8 mouse cellular contexts compared by ENCODE assay signal in genomic region chr3:51339734-51340551, GRCm38 (mm10). TPM values are rescaled to one million over a fixed set of nuclear protein-coding genes. Genes with fewer than 3 reads are reported as not detected.
A peak's percentile ranks its signal among the peaks of the same experiment; 100 is the strongest.
DNase-seq lines count a peak whose midpoint lies in the region; ATAC-seq and TF ChIP-seq lines count a peak whose summit lies in the region.

No protein-coding gene starts in this region.

- ATAC-seq in frontal cortex, adult (ENCODE audit: low TSS enrichment) = peak; percentile 41
- peak; percentile 54 for ATAC-seq in forebrain, embryonic 12.5 days (ENCODE audit: low FRiP score)
- ATAC-seq in hindbrain, postnatal 0 days = peak; percentile 60
- ATAC-seq in limb, embryonic 12.5 days (ENCODE audit: insufficient number of reproducible peaks, insufficient read depth, low FRiP score, low TSS enrichment, low read depth) = peak; percentile 22; the same call in 1 of the 2 replicates
- peak; percentile 52 for ATAC-seq in midbrain, embryonic 11.5 days (ENCODE audit: low FRiP score)
- ATAC-seq in stomach, embryonic 14.5 days (ENCODE audit: insufficient number of reproducible peaks, insufficient read depth, low FRiP score, low read depth) = peak; percentile 56

- no peak for TF ChIP-seq CTCF in hindbrain, postnatal 0 days (IDR thresholded peaks at IDR 0.05; ENCODE audit: low read depth)

- peak overlapping the region; percentile 98 for H3K9ac ChIP-seq in forebrain, embryonic 12.5 days
- peak overlapping the region; percentile 81 for H3K9ac ChIP-seq in hindbrain, postnatal 0 days (replicated peaks; ENCODE audit: low read length)
- H3K9ac ChIP-seq in limb, embryonic 12.5 days (replicated peaks) = peak overlapping the region; percentile 90
- peak overlapping the region; percentile 97 for H3K9ac ChIP-seq in midbrain, embryonic 11.5 days (ENCODE audit: low read length)
- peak overlapping the region; percentile 86 for H3K9ac ChIP-seq in stomach, embryonic 14.5 days (replicated peaks; ENCODE audit: low read depth, low read length)

- H3K4me1 ChIP-seq in forebrain, embryonic 12.5 days = peaks cover 7% of the 10 kb centered on the region
- 0 out of 2 replicates have a peak, but pooled peaks cover 3% of the 10 kb centered on the region for H3K4me1 ChIP-seq in hindbrain, postnatal 0 days (ENCODE audit: insufficient read depth, low read length)
- peaks cover 3% of the 10 kb centered on the region for H3K4me1 ChIP-seq in limb, embryonic 12.5 days (replicated peaks)
- H3K4me1 ChIP-seq in midbrain, embryonic 11.5 days (ENCODE audit: control insufficient read depth, insufficient read depth, low read length) = peaks cover 15% of the 10 kb centered on the region
- no peaks in the 10 kb centered on the region for H3K4me1 ChIP-seq in stomach, embryonic 14.5 days (ENCODE audit: control insufficient read depth, insufficient read depth, low read length)

- DNase-seq in frontal cortex, postnatal 25 days (ENCODE audit: low spot score in 2 of 2) = no peak
- DNase-seq in adrenal gland, postnatal 36 days = peak; percentile 58 to 71
- peak; percentile 52 for DNase-seq in hindbrain, postnatal 0 days (ENCODE audit: low spot score)
- DNase-seq in midbrain, embryonic 11.5 days (ENCODE audit: low spot score, missing footprints) = peak; percentile 95

- peak overlapping the region; percentile 100 for H3K27ac ChIP-seq in forebrain, embryonic 12.5 days
- H3K27ac ChIP-seq in hindbrain, postnatal 0 days = peak overlapping the region; percentile 93
- H3K27ac ChIP-seq in limb, embryonic 12.5 days = peak overlapping the region; percentile 98
- H3K27ac ChIP-seq in midbrain, embryonic 11.5 days (ENCODE audit: low read depth, low read length) = peak overlapping the region; percentile 99
- peak overlapping the region; percentile 97 for H3K27ac ChIP-seq in stomach, embryonic 14.5 days (ENCODE audit: low read length)

- H3K36me3 ChIP-seq in forebrain, embryonic 12.5 days (replicated peaks) = no peaks in the 10 kb centered on the region
- no peaks in the 10 kb centered on the region for H3K36me3 ChIP-seq in hindbrain, postnatal 0 days (ENCODE audit: insufficient read depth, low read length)
- H3K36me3 ChIP-seq in limb, embryonic 12.5 days = no peaks in the 10 kb centered on the region
- H3K36me3 ChIP-seq in midbrain, embryonic 11.5 days (ENCODE audit: control insufficient read depth, insufficient read depth, low read length) = no peaks in the 10 kb centered on the region
- no peaks in the 10 kb centered on the region for H3K36me3 ChIP-seq in stomach, embryonic 14.5 days (ENCODE audit: control insufficient read depth, insufficient read depth, low read length)

- H3K27me3 ChIP-seq in forebrain, embryonic 12.5 days = no peaks in the 10 kb centered on the region
- H3K27me3 ChIP-seq in hindbrain, postnatal 0 days (ENCODE audit: insufficient read depth, low read length) = no peaks in the 10 kb centered on the region
- no peaks in the 10 kb centered on the region for H3K27me3 ChIP-seq in limb, embryonic 12.5 days
- H3K27me3 ChIP-seq in midbrain, embryonic 11.5 days (ENCODE audit: control insufficient read depth, insufficient read depth, low read length) = no peaks in the 10 kb centered on the region
- H3K27me3 ChIP-seq in stomach, embryonic 14.5 days (ENCODE audit: control insufficient read depth, insufficient read depth, low read length) = no peaks in the 10 kb centered on the region

- peak overlapping the region; percentile 97 for H3K4me3 ChIP-seq in forebrain, embryonic 12.5 days (replicated peaks)
- peak overlapping the region; percentile 93 for H3K4me3 ChIP-seq in hindbrain, postnatal 0 days (ENCODE audit: low read length)
- peak overlapping the region; percentile 95 for H3K4me3 ChIP-seq in limb, embryonic 12.5 days (replicated peaks)
- peak overlapping the region; percentile 95 for H3K4me3 ChIP-seq in midbrain, embryonic 11.5 days (ENCODE audit: low read depth, low read length)
- peak overlapping the region; percentile 95 for H3K4me3 ChIP-seq in stomach, embryonic 14.5 days (ENCODE audit: low read depth, low read length)

- whole genome bisulfite sequencing in forebrain, embryonic 12.5 days = under 1% methylated on average over 93 of the region's 113 CpGs
- WGBS in hindbrain, postnatal 0 days = under 1% methylated on average over 62 of the region's 113 CpGs
- WGBS in limb, embryonic 12.5 days = under 1% methylated on average over 109 of the region's 113 CpGs
- WGBS in midbrain, embryonic 11.5 days = under 1% methylated on average over 73 of the region's 113 CpGs
- WGBS in stomach, embryonic 14.5 days = under 1% methylated on average over 79 of the region's 113 CpGs

- H3K4me2 ChIP-seq in forebrain, embryonic 12.5 days = peak overlapping the region; percentile 81
- H3K4me2 ChIP-seq in hindbrain, postnatal 0 days (ENCODE audit: low read depth, low read length) = peak overlapping the region; percentile 67
- H3K4me2 ChIP-seq in limb, embryonic 12.5 days = peak overlapping the region; percentile 85
- H3K4me2 ChIP-seq in midbrain, embryonic 11.5 days = peak overlapping the region; percentile 89
- H3K4me2 ChIP-seq in stomach, embryonic 14.5 days (replicated peaks; ENCODE audit: low read depth, low read length) = peak overlapping the region; percentile 65

- H3K9me3 ChIP-seq in forebrain, embryonic 12.5 days = no peaks in the 10 kb centered on the region
- H3K9me3 ChIP-seq in hindbrain, postnatal 0 days (ENCODE audit: low read length) = no peaks in the 10 kb centered on the region
- no peaks in the 10 kb centered on the region for H3K9me3 ChIP-seq in limb, embryonic 12.5 days
- no peaks in the 10 kb centered on the region for H3K9me3 ChIP-seq in midbrain, embryonic 11.5 days (ENCODE audit: control insufficient read depth, low read length)
- no peaks in the 10 kb centered on the region for H3K9me3 ChIP-seq in stomach, embryonic 14.5 days (ENCODE audit: control insufficient read depth, low read depth, low read length)

RNA-seq across cellular contexts. Expression of gene Elf2, which starts 0.5 kb away (rescaled TPM):
- 100 to 1,000 TPM in 1 of 2 experiments, 10 to 100 TPM in 1; 88.9 to 109 TPM for total RNA-seq in adrenal gland, postnatal 36 days (2021)
- polyA plus RNA-seq in forebrain, embryonic 12.5 days (2016; fragmentation: Nextera tagmentation; extraction: Ambion mirVana) = 43.2 and 43.8 TPM in 2 replicates
- 47.8 and 56.2 TPM in 2 replicates for total RNA-seq in hindbrain, postnatal 0 days (2014; rRNA removed)
- polyA plus RNA-seq in hindbrain, postnatal 0 days (2015; fragmentation: Nextera tagmentation; extraction: Ambion mirVana) = 31.2 and 32.6 TPM in 2 replicates
- 56.6 and 59.3 TPM in 2 replicates for polyA plus RNA-seq in limb, embryonic 12.5 days (2016; fragmentation: Nextera tagmentation; extraction: Ambion mirVana)
- polyA plus RNA-seq in midbrain, embryonic 11.5 days (2014; fragmentation: Nextera tagmentation; extraction: Ambion mirVana) = 42.8 and 47.4 TPM in 2 replicates
- 61.1 and 72.6 TPM in 2 replicates for polyA plus RNA-seq in stomach, embryonic 14.5 days (2014; fragmentation: Nextera tagmentation; extraction: Ambion mirVana)

RNA-seq across cellular contexts. Expression of gene Mgarp, which starts 56.6 kb away (rescaled TPM):
- 1,000 to 10,000 TPM in 1 of 2 experiments, 100 to 1,000 TPM in 1; 736 to 1,311 TPM for total RNA-seq in adrenal gland, postnatal 36 days (2021)
- 2.3 and 5.5 TPM in 2 replicates for polyA plus RNA-seq in forebrain, embryonic 12.5 days (2016; fragmentation: Nextera tagmentation; extraction: Ambion mirVana)
- total RNA-seq in hindbrain, postnatal 0 days (2014; rRNA removed) = 2.8 and 3.1 TPM in 2 replicates
- 2.1 and 3.2 TPM in 2 replicates for polyA plus RNA-seq in hindbrain, postnatal 0 days (2015; fragmentation: Nextera tagmentation; extraction: Ambion mirVana)
- polyA plus RNA-seq in limb, embryonic 12.5 days (2016; fragmentation: Nextera tagmentation; extraction: Ambion mirVana) = 3.8 and 4.8 TPM in 2 replicates
- polyA plus RNA-seq in midbrain, embryonic 11.5 days (2014; fragmentation: Nextera tagmentation; extraction: Ambion mirVana) = 22.5 and 26.9 TPM in 2 replicates
- polyA plus RNA-seq in stomach, embryonic 14.5 days (2014; fragmentation: Nextera tagmentation; extraction: Ambion mirVana) = 2.9 and 3.0 TPM in 2 replicates

Comparison
In these comparisons a context has a peak if more than half of its experiments do, and no peak if none do; other contexts are left out.
1. DNase-seq: peak in adrenal gland, postnatal 36 days (2 of 2), hindbrain, postnatal 0 days (single experiment) and midbrain, embryonic 11.5 days (single experiment); none in frontal cortex, postnatal 25 days (0 of 2).
2. Peak in every context shown above with its lines, with median percentiles within 50 percentile points of each other: ATAC-seq, H3K27ac ChIP-seq, H3K4me2 ChIP-seq, H3K4me3 ChIP-seq and H3K9ac ChIP-seq.